Mouse (Mus musculus) spleen, adult 2 months (tissue): ENCODE results near the gene Rplp0. TPM values are rescaled to one million over a fixed set of nuclear protein-coding genes. Genes with fewer than 3 reads are reported as not detected.

ENCODE experiments used
- DNase-seq, 2 experiments: peaks; one replicate each; pipeline versions ENCODE4 v3.0.0 to v3.0.0-alpha.2; 2012 to 2021; ENCODE audit warnings: low spot score in 2 of 2, low read depth in 1 of 2
- H3K27ac ChIP-seq: fragments of 200-500 bp; 2 replicates; pipeline ENCODE4 v1.5.1; 2012; ENCODE audit warnings: low read length, inconsistent platforms; ENCODE audit not compliant: insufficient read depth
- H3K27me3 ChIP-seq: fragments of 200-500 bp; 2 replicates; pipeline ENCODE4 v1.6.1; 2012; ENCODE audit warnings: mild to moderate bottlenecking, moderate library complexity, low read length, inconsistent platforms; ENCODE audit not compliant: control insufficient read depth, insufficient read depth
- H3K36me3 ChIP-seq: fragments of 200-500 bp; 2 replicates; pipeline ENCODE4 v1.6.1; 2012; ENCODE audit warnings: mild to moderate bottlenecking, low read length, inconsistent platforms; ENCODE audit not compliant: control insufficient read depth, insufficient read depth
- H3K4me1 ChIP-seq: fragments of 200-500 bp; 2 replicates; pipeline ENCODE4 v1.6.1; 2011; ENCODE audit warnings: inconsistent platforms; ENCODE audit not compliant: control insufficient read depth, insufficient read depth, insufficient read length
- H3K4me3 ChIP-seq: fragments of 200-500 bp; 2 replicates; pipeline ENCODE4 v1.5.1; 2011; ENCODE audit warnings: mild to moderate bottlenecking, inconsistent platforms; ENCODE audit not compliant: insufficient read depth, insufficient read length; ENCODE audit errors: extremely low read depth
- CTCF ChIP-seq: fragments of 200-500 bp; IDR thresholded peaks from 2 replicates; pipeline ENCODE4 v1.5.1; 2011; ENCODE audit warnings: mild to moderate bottlenecking, inconsistent platforms; ENCODE audit not compliant: insufficient read depth, insufficient read length, insufficient replicate concordance; ENCODE audit errors: extremely low read depth
- POLR2A ChIP-seq: fragments of 200-500 bp; IDR thresholded peaks from 2 replicates; pipeline ENCODE4 v1.6.1; 2011; ENCODE audit warnings: low read depth, low read length, inconsistent platforms
- WGBS: fragments of 180-500 bp; shearing (Covaris S2); methylation state at CpG from one replicate; pipeline ENCODE4 v1.1.7; 2018; 5-methylcytosine and 5-hydroxymethylcytosine counted together
- polyA plus RNA-seq: library from polyadenylated mRNA; depleted of rRNA; stranded (reverse); fragments of >200 nt; gene quantifications from 2 replicates; pipeline ENCODE4 v1.2.3, GENCODE M21; 2012; rRNA removed

Gene Rplp0
- 2,439 and 2,476 TPM in 2 replicates for polyA plus RNA-seq

DNA sequence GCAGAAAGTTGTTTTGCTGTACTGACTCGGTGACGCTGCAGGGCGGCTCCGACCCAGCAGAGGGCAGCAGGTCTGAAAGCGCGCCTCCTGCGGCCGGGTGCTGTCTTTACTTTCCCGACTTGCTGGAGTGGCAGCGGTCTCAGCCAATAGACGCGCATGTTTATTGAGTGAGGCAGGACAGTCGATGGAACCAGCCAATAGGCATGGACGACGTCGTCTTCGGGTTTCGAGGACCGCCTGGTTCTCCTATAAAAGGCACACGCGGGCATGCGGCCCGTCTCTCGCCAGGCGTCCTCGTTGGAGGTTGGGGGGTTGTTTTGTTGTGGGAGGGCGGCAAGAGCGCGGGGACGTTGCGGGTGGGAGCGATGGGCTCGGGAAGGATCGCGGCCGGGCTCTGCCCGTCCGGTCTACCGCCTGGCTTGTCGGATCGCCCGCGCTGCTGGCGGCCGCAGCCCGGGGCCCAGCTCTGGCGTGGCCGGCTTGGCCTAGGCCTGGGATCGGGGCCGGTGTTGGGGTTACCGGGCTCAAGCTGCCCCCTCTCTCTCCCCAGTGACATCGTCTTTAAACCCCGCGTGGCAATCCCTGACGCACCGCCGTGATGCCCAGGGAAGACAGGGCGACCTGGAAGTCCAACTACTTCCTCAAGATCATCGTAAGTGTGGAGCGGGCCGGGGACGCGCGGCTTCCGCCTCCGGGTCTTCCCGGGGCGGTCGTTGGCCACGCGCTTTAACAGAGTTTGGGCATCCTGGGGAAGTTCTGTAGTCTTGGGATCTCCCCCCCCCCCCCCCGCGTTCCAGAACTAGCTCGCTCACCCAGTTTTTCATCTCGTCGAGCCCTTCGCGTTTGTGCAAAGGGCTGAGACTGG, at the start of gene Rplp0:
TSS of gene Rplp0 (plus strand) at position 231 of the 865 bp plus-strand sequence.
- peaks cover 8% of the 10 kb centered on the region; the same call in 1 of the 2 replicates for H3K4me1 ChIP-seq
- peak within 1 kb of the TSS; percentile 88 for H3K27ac ChIP-seq
- under 1% methylated on average over 78 of the region's 78 CpGs for WGBS

DNA sequence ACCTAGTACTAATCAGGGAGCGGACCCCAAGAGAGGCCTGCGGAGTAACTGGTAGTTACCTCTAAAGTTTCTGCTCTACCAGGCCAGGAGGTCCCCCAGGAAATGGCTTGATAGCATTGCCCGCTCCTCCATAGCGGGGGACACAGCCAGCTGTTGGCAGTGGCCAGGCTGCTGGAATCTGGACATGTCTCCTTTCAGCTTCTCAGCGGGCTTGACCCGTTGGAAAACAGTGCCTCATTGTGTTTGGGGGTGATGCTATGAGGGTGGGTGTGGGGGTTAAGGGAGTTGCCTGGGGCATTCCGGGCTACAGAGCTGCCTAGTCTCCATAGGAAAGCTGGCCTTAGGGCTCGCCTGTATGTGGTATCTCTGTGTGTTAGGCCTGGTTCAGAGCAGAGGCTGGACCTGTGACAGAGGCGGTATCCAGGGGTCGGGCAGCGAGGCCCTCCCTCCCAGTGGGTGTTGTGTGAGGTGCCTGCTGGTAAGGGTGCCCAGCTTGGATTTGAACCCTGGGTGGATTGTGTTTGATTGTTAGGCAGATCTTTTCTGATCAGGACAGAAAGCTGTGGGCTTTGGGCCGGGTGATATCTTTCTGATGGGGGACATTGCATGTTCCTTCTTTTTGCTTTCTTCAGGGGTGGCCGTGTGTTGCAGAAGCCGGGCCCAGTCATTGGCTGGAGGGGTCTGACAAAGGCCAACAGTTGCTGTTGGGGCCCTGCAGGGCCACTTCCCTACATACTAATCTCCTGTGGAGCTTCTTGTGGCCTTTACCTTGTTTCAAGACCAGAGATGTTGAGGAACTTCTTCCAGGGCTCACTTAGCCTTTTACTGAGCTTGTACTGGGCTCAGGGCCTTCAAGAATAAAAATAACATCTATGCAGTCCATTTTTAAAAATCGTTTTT, 49.2 kb upstream of the Rplp0 start:
- 67% methylated on average over 15 of the region's 15 CpGs for WGBS
- H3K36me3 ChIP-seq: no peaks in the 10 kb centered on the region
- peak overlapping the region; percentile 58; the same call in 1 of the 2 replicates for H3K27ac ChIP-seq
- no peak for DNase-seq
- no peak overlapping the region for H3K4me3 ChIP-seq
- TF ChIP-seq CTCF: no peak
- no peak for TF ChIP-seq POLR2A
- H3K27me3 ChIP-seq: no peaks in the 10 kb centered on the region
- H3K4me1 ChIP-seq: peaks cover 25% of the 10 kb centered on the region; the same call in 1 of the 2 replicates

More for the DNA sequence above, at the start of gene Rplp0:
- Histone ChIP-seq H3K36me3 (peaks cover 15% of the 10 kb centered on the region), H3K27me3 (no peaks in the 10 kb centered on the region), H3K4me3 (peak within 1 kb of the TSS; percentile 93)
- peak; percentile 98 to 99 for DNase-seq
- TF ChIP-seq CTCF (peak; percentile 97), POLR2A (peak; percentile 99)

DNA sequence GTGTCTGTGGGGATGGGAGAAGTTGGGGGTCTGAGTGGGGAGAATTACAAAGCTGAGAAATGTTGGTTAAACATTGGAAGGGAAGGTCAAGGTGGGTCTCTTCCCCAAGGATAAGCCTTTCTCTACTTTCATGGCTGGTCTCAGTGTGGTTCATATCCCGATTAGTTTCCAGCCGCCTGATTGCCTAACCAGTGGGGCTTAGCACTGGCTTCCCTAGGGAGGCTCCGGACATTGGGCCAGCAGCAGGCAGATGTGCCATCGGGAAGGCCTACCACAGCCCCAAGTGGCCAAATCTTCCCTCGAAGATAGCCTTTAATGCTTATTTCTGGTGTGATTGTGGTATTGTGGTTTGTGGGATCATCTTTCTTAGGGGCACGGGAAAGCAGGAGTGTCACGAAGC, 46.9 kb upstream of the Rplp0 start:
- Histone ChIP-seq H3K4me3 (no peak overlapping the region), H3K4me1 (peaks cover 40% of the 10 kb centered on the region; the same call in 1 of the 2 replicates)
- TF ChIP-seq CTCF: no peak
- TF ChIP-seq POLR2A: no peak

DNA sequence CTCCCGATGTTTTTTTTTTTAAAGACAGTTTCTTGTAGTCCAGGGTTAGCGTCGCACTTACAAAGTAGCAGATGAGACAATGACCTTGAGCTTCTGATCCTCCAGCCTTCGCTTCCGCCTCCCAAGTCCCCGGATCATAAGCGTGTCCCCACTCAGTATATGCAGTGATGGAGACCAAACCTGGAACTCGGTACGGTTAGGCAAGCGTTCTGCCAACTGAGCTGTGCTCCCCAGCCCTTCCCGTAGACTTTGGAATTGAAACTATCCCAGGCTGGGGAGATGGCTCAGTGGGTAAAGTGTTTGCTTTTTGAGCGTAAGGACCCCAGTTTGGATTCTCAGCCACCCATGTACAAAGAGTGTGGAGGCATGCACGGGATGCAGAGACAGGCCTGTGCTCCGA, 46.0 kb upstream of the Rplp0 start:
- WGBS: 92% methylated on average over 14 of the region's 14 CpGs
- H3K4me3 ChIP-seq: no peak overlapping the region
- no peak for TF ChIP-seq CTCF
- H3K27ac ChIP-seq: no peak overlapping the region
- DNase-seq: no peak
- H3K36me3 ChIP-seq: no peaks in the 10 kb centered on the region
- no peaks in the 10 kb centered on the region for H3K27me3 ChIP-seq
- peaks cover 35% of the 10 kb centered on the region; the same call in 1 of the 2 replicates for H3K4me1 ChIP-seq

More for the DNA sequence above, 46.9 kb upstream of the Rplp0 start:
- 65% methylated on average over 7 of the region's 7 CpGs for WGBS
- DNase-seq: no peak
- Histone ChIP-seq H3K27me3 (no peaks in the 10 kb centered on the region), H3K27ac (no peak overlapping the region), H3K36me3 (no peaks in the 10 kb centered on the region)

- no peak overlapping the region for H3K27ac ChIP-seq
- no peak for DNase-seq
- no peak for TF ChIP-seq CTCF
- TF ChIP-seq POLR2A: no peak
Measured at GRCm38 (mm10) chr5:115513721-115514120, 45.5 kb upstream of the Rplp0 start.

GRCm38 (mm10) chr5:115514346-115514745, 44.9 kb upstream of the Rplp0 start:
- no peaks in the 10 kb centered on the region for H3K27me3 ChIP-seq
- H3K36me3 ChIP-seq: no peaks in the 10 kb centered on the region
- DNase-seq: no peak
- H3K4me1 ChIP-seq: peaks cover 32% of the 10 kb centered on the region; the same call in 1 of the 2 replicates
- 72% methylated on average over 6 of the region's 6 CpGs for WGBS
- TF ChIP-seq POLR2A: no peak
- TF ChIP-seq CTCF: no peak
- peak overlapping the region; percentile 56 for H3K27ac ChIP-seq
- no peak overlapping the region for H3K4me3 ChIP-seq

More at GRCm38 (mm10) chr5:115513721-115514120, 45.5 kb upstream of the Rplp0 start:
- H3K36me3 ChIP-seq: no peaks in the 10 kb centered on the region
- peaks cover 30% of the 10 kb centered on the region; the same call in 1 of the 2 replicates for H3K4me1 ChIP-seq
- H3K27me3 ChIP-seq: no peaks in the 10 kb centered on the region
- WGBS: 93% methylated on average over 16 of the region's 16 CpGs
- no peak overlapping the region for H3K4me3 ChIP-seq
